Mouse (Mus musculus) mouse embryonic stem cell (cell line): ENCODE measurements around the gene Sqstm1.

Experiments used
- in situ Hi-C, 2 experiments: fragments of 300-500 bp; cut with MboI; formaldehyde crosslinking; loops; 1 replicate in 1 of 2; 3 replicates in 1 of 2; pipeline ENCODE4 v1.14.3; 2019 to 2020; ENCODE audit warnings: low sequenced_read_pairs in 2 of 2, low pct_unique_long_range_greater_than_20kb in 1 of 2, mixed read lengths in 1 of 2; ENCODE audit not compliant: unreplicated experiment in 1 of 2

The Sqstm1 gene

GRCm38 (mm10) chr11:50154166-50154565 is 56.5 kb downstream of the Sqstm1 start:
- in situ Hi-C loops: no loop called here

- in situ Hi-C loops: no loop called here
Observed at GRCm38 (mm10) chr11:50151374-50151773, 59.3 kb downstream of the Sqstm1 start.

- in situ Hi-C loops: no loop called here
Observed at GRCm38 (mm10) chr11:50149603-50150150, 61.0 kb downstream of the Sqstm1 start.
